Mouse (Mus musculus) liver, adult 2 months (tissue): ENCODE results near the gene Spata2.

Experiments
- CTCF ChIP-seq: fragments of 200-500 bp; IDR thresholded peaks from 2 replicates; pipeline ENCODE4 v1.5.1; 2011; ENCODE audit warnings: low read depth, low read length, control low read depth
- POLR2A ChIP-seq: fragments of 200-500 bp; IDR thresholded peaks from 2 replicates; pipeline ENCODE4 v1.6.1; 2011; ENCODE audit warnings: low read length, control low read depth; ENCODE audit not compliant: insufficient read depth; ENCODE audit errors: extremely low read depth

DNA sequence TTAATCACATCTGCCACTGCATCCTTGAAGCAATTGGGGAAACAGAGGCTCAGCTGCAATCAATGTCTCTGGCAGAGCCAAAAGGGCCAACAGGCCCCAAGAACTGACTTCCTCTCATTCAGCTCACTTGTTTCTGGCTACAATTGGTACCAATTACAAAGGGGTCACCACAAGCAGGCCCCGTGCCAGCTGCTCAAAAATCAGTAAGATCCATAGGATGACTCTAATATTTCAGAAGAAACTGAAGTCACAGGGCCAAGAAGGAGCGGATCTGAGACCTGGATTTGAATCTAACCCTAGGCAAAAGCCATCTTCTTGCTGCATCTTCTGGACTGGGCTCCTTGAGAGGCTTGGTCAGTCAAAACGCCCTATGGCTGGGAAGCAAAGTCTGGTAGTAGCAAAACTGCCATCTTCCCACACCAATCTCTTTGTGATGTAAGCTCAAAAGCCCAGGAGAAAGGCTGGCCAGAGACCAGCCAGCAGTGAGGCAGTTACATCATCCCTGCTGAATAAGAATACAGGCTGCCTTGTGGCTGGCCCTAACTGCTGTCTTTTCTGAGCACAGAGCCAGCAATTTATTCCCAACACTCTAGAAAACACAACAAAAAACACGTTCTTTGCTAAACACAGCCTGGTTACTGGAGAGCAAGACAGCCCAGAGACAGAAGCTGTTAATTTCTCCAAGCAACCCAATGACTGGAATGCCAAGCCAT is 1.7 kb downstream of the Spata2 start:
- no peak for TF ChIP-seq POLR2A
- no peak for TF ChIP-seq CTCF
